ENCODE assay signal across 12 mouse cellular contexts in genomic region chr13:109577901-109578300, GRCm38 (mm10).
DNase-seq lines count a peak whose midpoint lies in the region; ATAC-seq and TF ChIP-seq lines count a peak whose summit lies in the region.
"Had no signal": no experiment of that assay in that cellular context is flagged by ENCODE, and none has a peak within 500 bp of the region (broad histone marks: within the 10 kb centered on the region; RNA-seq: fewer than 3 reads in every experiment).

No protein-coding gene starts in this region.

- TF ChIP-seq POLR2A in lung, adult 2 months (IDR thresholded peaks at IDR 0.05; ENCODE audit: borderline replicate concordance, extremely low read depth, low read depth, low read length) = no peak

- H3K27me3 ChIP-seq in embryonic facial prominence, embryonic 14.5 days (replicated peaks; ENCODE audit: control insufficient read depth, insufficient read depth, low read length) = no peaks in the 10 kb centered on the region
- no peaks in the 10 kb centered on the region for H3K27me3 ChIP-seq in embryonic facial prominence, embryonic 10.5 days (replicated peaks; ENCODE audit: low read depth, poor library complexity, severe bottlenecking)
- H3K27me3 ChIP-seq in kidney, embryonic 15.5 days = no peaks in the 10 kb centered on the region
- no peaks in the 10 kb centered on the region for H3K27me3 ChIP-seq in neural tube, embryonic 14.5 days (ENCODE audit: control insufficient read depth, insufficient read depth, low read length)
- H3K27me3 ChIP-seq: liver, embryonic 15.5 days had no signal

- DNase-seq in embryonic facial prominence, embryonic 14.5 days (ENCODE audit: low spot score) = peak; percentile 10
- DNase-seq in embryonic facial prominence, embryonic 10.5 days (ENCODE audit: low spot score) = no peak
- DNase-seq in kidney, adult 8-10 months = peak; percentile 79 to 87
- peak; percentile 72 for DNase-seq in fat pad, adult 2 months (ENCODE audit: extremely low read depth, low read depth, low spot score)
- DNase-seq in lung, adult 2 months = no peak
- no peak for DNase-seq in left cerebral cortex, postnatal 4 days
- DNase-seq: cerebellum, adult 9-10 months; heart, adult 2 months had no signal

- no peak overlapping the region for H3K9ac ChIP-seq in embryonic facial prominence, embryonic 14.5 days (ENCODE audit: low read depth, low read length)
- no peak overlapping the region for H3K9ac ChIP-seq in kidney, embryonic 15.5 days
- H3K9ac ChIP-seq in neural tube, embryonic 14.5 days (replicated peaks; ENCODE audit: low read depth, low read length) = no peak overlapping the region
- H3K9ac ChIP-seq: liver, embryonic 15.5 days had no signal

- ATAC-seq in embryonic facial prominence, embryonic 14.5 days (ENCODE audit: low read depth) = no peak
- no peak for ATAC-seq in kidney, embryonic 15.5 days (replicated peaks; ENCODE audit: low FRiP score)
- ATAC-seq in neural tube, embryonic 14.5 days (ENCODE audit: low read depth) = no peak

- H3K27ac ChIP-seq in embryonic facial prominence, embryonic 14.5 days (replicated peaks; ENCODE audit: low read depth, low read length) = no peak overlapping the region
- no peak overlapping the region for H3K27ac ChIP-seq in embryonic facial prominence, embryonic 10.5 days (replicated peaks)
- no peak overlapping the region for H3K27ac ChIP-seq in kidney, embryonic 15.5 days
- H3K27ac ChIP-seq in neural tube, embryonic 14.5 days (ENCODE audit: low read depth, low read length) = 0 out of 2 replicates have a peak overlapping the region, but pooled peaks have one; percentile 16
- H3K27ac ChIP-seq: heart, adult 2 months; liver, embryonic 15.5 days; macrophage had no signal

- no peak for TF ChIP-seq CTCF in lung, adult 2 months (IDR thresholded peaks at IDR 0.05; ENCODE audit: insufficient read depth, low read length)

- no peak overlapping the region for H3K4me2 ChIP-seq in embryonic facial prominence, embryonic 14.5 days (ENCODE audit: low read depth, low read length)
- H3K4me2 ChIP-seq in kidney, embryonic 15.5 days = no peak overlapping the region
- H3K4me2 ChIP-seq in neural tube, embryonic 14.5 days (ENCODE audit: low read depth, low read length) = no peak overlapping the region
- H3K4me2 ChIP-seq: liver, embryonic 15.5 days had no signal

- intact Hi-C loops in left cerebral cortex, postnatal 4 days (cut with DNase I) = no loop called here

- no peaks in the 10 kb centered on the region for H3K36me3 ChIP-seq in embryonic facial prominence, embryonic 14.5 days (ENCODE audit: control insufficient read depth, insufficient read depth, low read length)
- H3K36me3 ChIP-seq in embryonic facial prominence, embryonic 10.5 days (replicated peaks) = no peaks in the 10 kb centered on the region
- H3K36me3 ChIP-seq in kidney, embryonic 15.5 days = no peaks in the 10 kb centered on the region
- no peaks in the 10 kb centered on the region for H3K36me3 ChIP-seq in neural tube, embryonic 14.5 days (ENCODE audit: control insufficient read depth, insufficient read depth, low read length)
- H3K36me3 ChIP-seq: liver, embryonic 15.5 days had no signal

- whole genome bisulfite sequencing in embryonic facial prominence, embryonic 14.5 days = 61% methylated on average over 4 of the region's 4 CpGs
- WGBS in embryonic facial prominence, embryonic 10.5 days = 71% methylated on average over 4 of the region's 4 CpGs
- 67% methylated on average over 4 of the region's 4 CpGs for WGBS in kidney, embryonic 15.5 days
- 74% methylated on average over 4 of the region's 4 CpGs for whole genome bisulfite sequencing in neural tube, embryonic 14.5 days
- 75% methylated on average over 4 of the region's 4 CpGs for WGBS in lung, adult 2 months

- no peaks in the 10 kb centered on the region for H3K9me3 ChIP-seq in embryonic facial prominence, embryonic 14.5 days (ENCODE audit: control insufficient read depth, low read length)
- no peaks in the 10 kb centered on the region for H3K9me3 ChIP-seq in embryonic facial prominence, embryonic 10.5 days
- H3K9me3 ChIP-seq in kidney, embryonic 15.5 days (replicated peaks) = no peaks in the 10 kb centered on the region
- no peaks in the 10 kb centered on the region for H3K9me3 ChIP-seq in neural tube, embryonic 14.5 days (ENCODE audit: control insufficient read depth, low read length)
- H3K9me3 ChIP-seq: liver, embryonic 15.5 days had no signal

- H3K4me3 ChIP-seq in embryonic facial prominence, embryonic 14.5 days (ENCODE audit: low read depth, low read length) = no peak overlapping the region
- H3K4me3 ChIP-seq in embryonic facial prominence, embryonic 10.5 days = no peak overlapping the region
- H3K4me3 ChIP-seq in kidney, embryonic 15.5 days (replicated peaks) = no peak overlapping the region
- H3K4me3 ChIP-seq in neural tube, embryonic 14.5 days (ENCODE audit: low read depth, low read length) = no peak overlapping the region
- no peak overlapping the region for H3K4me3 ChIP-seq in lung, adult 2 months (replicated peaks; ENCODE audit: extremely low read depth, low read depth, low read length)
- H3K4me3 ChIP-seq: heart, adult 2 months; liver, embryonic 15.5 days had no signal

- no peaks in the 10 kb centered on the region for H3K4me1 ChIP-seq in embryonic facial prominence, embryonic 14.5 days (ENCODE audit: control insufficient read depth, insufficient read depth, low read length)
- H3K4me1 ChIP-seq in embryonic facial prominence, embryonic 10.5 days = no peaks in the 10 kb centered on the region
- H3K4me1 ChIP-seq in kidney, embryonic 15.5 days = no peaks in the 10 kb centered on the region
- peaks cover 3% of the 10 kb centered on the region; the same call in 1 of the 2 replicates for H3K4me1 ChIP-seq in neural tube, embryonic 14.5 days (ENCODE audit: control insufficient read depth, insufficient read depth, low read length)
- H3K4me1 ChIP-seq in lung, adult 2 months (ENCODE audit: control insufficient read depth, insufficient read depth, low read length) = no peaks in the 10 kb centered on the region; the same call in 1 of the 2 replicates
- H3K4me1 ChIP-seq: liver, embryonic 15.5 days had no signal

Comparison
In these comparisons a context has a peak if more than half of its experiments do, and no peak if none do; other contexts are left out.
1. DNase-seq: peak in embryonic facial prominence, embryonic 14.5 days (single experiment), kidney, adult 8-10 months (2 of 2) and fat pad, adult 2 months (single experiment); none in embryonic facial prominence, embryonic 10.5 days (single experiment), lung, adult 2 months (single experiment) and left cerebral cortex, postnatal 4 days (single experiment).